Mouse (Mus musculus) liver, adult (tissue): ENCODE measurements around the gene Zbbx.

Experiments used
- GATA4 ChIP-seq: IDR thresholded peaks from 2 replicates; pipeline ENCODE4 v1.6.1; 2014; ENCODE audit warnings: mild to moderate bottlenecking, low read length; ENCODE audit not compliant: insufficient replicate concordance

The Zbbx gene

DNA sequence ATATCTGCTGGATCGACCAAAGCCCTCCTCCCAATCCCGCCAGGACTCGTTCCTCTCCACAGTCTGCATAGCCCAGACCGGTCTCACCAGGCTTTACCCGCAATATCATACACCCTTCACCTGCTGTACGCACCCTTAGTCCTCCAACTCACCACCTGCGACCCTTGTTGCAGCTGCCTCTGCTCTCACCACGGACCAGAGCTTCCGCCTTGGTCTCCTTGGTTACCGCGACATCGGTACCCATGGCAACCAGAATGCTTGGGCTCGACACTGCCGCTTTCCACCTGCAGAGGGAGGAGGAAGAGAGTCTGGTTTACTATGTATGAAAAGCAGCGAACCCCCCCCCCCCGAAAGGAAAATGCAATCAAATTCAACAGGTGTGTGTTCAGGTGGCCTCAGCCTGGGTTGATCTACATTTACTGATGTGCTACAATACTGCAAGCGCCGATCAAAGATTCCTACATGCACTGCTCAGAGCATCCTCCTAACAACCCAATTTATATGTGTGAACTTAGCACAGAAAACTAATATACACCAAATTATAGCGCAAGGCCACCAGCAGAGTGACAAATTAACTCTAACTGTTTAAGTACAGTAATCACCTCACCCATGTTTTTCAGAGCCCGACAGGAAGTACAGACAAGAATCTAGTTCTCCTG is at the start of gene Zbbx:
TSS of gene Zbbx (minus strand) at position 197 of the 659 bp plus-strand sequence.
- no peak for TF ChIP-seq GATA4

DNA sequence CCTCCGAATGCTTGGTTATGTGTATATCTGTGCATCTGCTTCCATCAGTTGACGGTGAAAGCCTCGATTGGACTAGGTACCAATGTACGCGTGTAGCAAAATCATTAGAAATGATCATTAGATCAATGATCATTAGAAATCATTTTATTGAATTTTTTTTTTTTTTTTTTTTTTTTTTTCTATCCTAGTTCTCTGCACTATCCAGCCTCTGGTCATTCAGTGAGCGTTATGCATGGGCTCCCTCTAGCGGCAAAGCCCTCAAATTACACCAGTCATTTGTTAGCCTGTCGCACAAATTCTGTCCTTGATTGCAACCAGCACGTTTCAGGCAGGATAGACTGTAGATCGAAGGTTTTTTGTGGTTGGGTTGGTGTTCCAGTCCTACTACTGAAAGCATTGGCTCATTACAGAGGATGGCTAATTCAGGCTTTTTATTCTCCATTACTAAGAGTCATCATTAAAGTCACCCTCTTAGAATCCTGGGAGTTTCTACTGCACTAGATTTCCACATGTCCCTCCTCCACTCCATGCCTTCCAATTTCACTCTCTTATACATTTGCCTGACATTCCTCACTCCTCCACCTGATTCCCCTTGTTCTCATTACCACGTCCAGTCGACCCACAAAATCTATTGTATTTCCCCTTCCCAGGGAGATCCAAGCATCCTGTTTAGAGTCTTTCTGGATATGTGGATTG is 38.1 kb upstream of the Zbbx start:
- no peak for TF ChIP-seq GATA4

GRCm38 (mm10) chr3:75182606-75183005 is 17.8 kb upstream of the Zbbx start:
- TF ChIP-seq GATA4: no peak

GRCm38 (mm10) chr3:75141876-75142275 is 23.0 kb downstream of the Zbbx start:
- TF ChIP-seq GATA4: no peak

- TF ChIP-seq GATA4: no peak
These were observed 60.0 kb downstream of the Zbbx start for GRCm38 (mm10) chr3:75104867-75105266.

GRCm38 (mm10) chr3:75085762-75086161 is 79.1 kb downstream of the Zbbx start:
- no peak for TF ChIP-seq GATA4

DNA sequence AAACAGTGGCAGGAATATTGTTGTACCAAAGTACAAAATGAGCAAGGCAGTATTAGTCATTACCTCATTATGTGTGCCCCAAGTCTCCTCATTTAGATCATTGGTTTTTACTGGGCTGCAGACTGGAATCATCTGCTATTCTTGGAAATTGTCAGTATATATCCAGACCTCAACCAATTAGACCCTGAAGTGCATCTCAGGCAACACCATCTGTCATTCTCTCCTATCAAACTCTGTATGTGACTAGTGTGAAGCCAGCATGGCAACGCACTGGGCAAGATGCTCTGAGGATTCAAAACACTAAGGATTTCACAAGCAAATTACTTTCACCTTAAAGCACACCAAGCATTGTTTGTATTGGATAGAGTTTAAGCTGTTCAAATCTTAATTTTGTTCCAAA is 85.9 kb downstream of the Zbbx start:
- TF ChIP-seq GATA4: no peak

- no peak for TF ChIP-seq GATA4
These were observed 155.1 kb downstream of the Zbbx start for GRCm38 (mm10) chr3:75009701-75010100.
